Mouse (Mus musculus) embryonic facial prominence, embryonic 15.5 days (tissue): ENCODE measurements around the gene Nmrk1. TPM values are rescaled to one million over a fixed set of nuclear protein-coding genes. Genes with fewer than 3 reads are reported as not detected.

Source experiments
- ATAC-seq: fragments of 200-750 bp; cut with Nextera tagmentation; 2 replicates; pipeline ENCODE4 v1.8.0; 2017; ENCODE audit warnings: low read depth, moderate TSS enrichment; ENCODE audit not compliant: insufficient number of reproducible peaks, low FRiP score, low TSS enrichment
- H3K27ac ChIP-seq: fragments of 300-500 bp; sonication (generic); replicated peaks from 2 replicates; pipeline ENCODE4 v1.5.1; 2015; ENCODE audit warnings: mild to moderate bottlenecking, inconsistent platforms
- H3K27me3 ChIP-seq: fragments of 300-500 bp; sonication (generic); 2 replicates; pipeline ENCODE4 v1.6.1; 2015; ENCODE audit warnings: inconsistent platforms
- H3K36me3 ChIP-seq: fragments of 300-500 bp; sonication (generic); 2 replicates; pipeline ENCODE4 v1.6.1; 2015; ENCODE audit warnings: mild to moderate bottlenecking, inconsistent platforms
- H3K4me1 ChIP-seq: fragments of 300-500 bp; sonication (generic); 2 replicates; pipeline ENCODE4 v1.6.1; 2015; ENCODE audit warnings: inconsistent platforms
- H3K4me2 ChIP-seq: fragments of 300-500 bp; sonication (generic); replicated peaks from 2 replicates; pipeline ENCODE4 v1.6.1; 2015; ENCODE audit warnings: mild to moderate bottlenecking, inconsistent platforms
- H3K4me3 ChIP-seq: fragments of 300-500 bp; sonication (generic); replicated peaks from 2 replicates; pipeline ENCODE4 v1.5.1; 2015; ENCODE audit warnings: mild to moderate bottlenecking, inconsistent platforms
- H3K9ac ChIP-seq: fragments of 300-500 bp; sonication (generic); 2 replicates; pipeline ENCODE4 v1.6.1; 2015; ENCODE audit warnings: inconsistent platforms
- H3K9me3 ChIP-seq: fragments of 300-500 bp; sonication (generic); replicated peaks from 2 replicates; pipeline ENCODE4 v1.6.1; 2016; ENCODE audit warnings: inconsistent platforms
- WGBS: fragments of 180-500 bp; shearing (Covaris S2); methylation state at CpG from one replicate; pipeline ENCODE4 v1.1.7; 2015; 5-methylcytosine and 5-hydroxymethylcytosine counted together
- polyA plus RNA-seq: library from polyadenylated mRNA; unstranded; fragments of >200 nt; fragmentation: Nextera tagmentation; extraction: Ambion mirVana; gene quantifications from 2 replicates; pipeline ENCODE4 v1.2.1, GENCODE M21; 2015

Gene Nmrk1
- polyA plus RNA-seq, 1 experiment from 2014 or later: 20.0 TPM

- Histone ChIP-seq H3K4me2 (no peak overlapping the region), H3K9ac (no peak overlapping the region), H3K9me3 (no peaks in the 10 kb centered on the region), H3K4me1 (no peaks in the 10 kb centered on the region; the same call in 1 of the 2 replicates), H3K27me3 (no peaks in the 10 kb centered on the region), H3K4me3 (no peak overlapping the region), H3K36me3 (no peaks in the 10 kb centered on the region), H3K27ac (no peak overlapping the region)
- 78% methylated on average over 6 of the region's 6 CpGs for WGBS
- ATAC-seq: no peak
Measured at GRCm38 (mm10) chr19:18592919-18593318, 38.8 kb upstream of the Nmrk1 start.

- no peak overlapping the region for H3K27ac ChIP-seq
- no peaks in the 10 kb centered on the region for H3K9me3 ChIP-seq
- no peaks in the 10 kb centered on the region; the same call in 1 of the 2 replicates for H3K4me1 ChIP-seq
- H3K36me3 ChIP-seq: no peaks in the 10 kb centered on the region
- H3K27me3 ChIP-seq: no peaks in the 10 kb centered on the region
- 78% methylated on average over 10 of the region's 10 CpGs for WGBS
- H3K4me2 ChIP-seq: no peak overlapping the region
- ATAC-seq: no peak
- H3K9ac ChIP-seq: no peak overlapping the region
- no peak overlapping the region for H3K4me3 ChIP-seq
Measured at GRCm38 (mm10) chr19:18593722-18594121, 38.0 kb upstream of the Nmrk1 start.

- H3K9ac ChIP-seq: no peak overlapping the region
- H3K4me1 ChIP-seq: no peaks in the 10 kb centered on the region
- no peak overlapping the region for H3K4me2 ChIP-seq
- no peaks in the 10 kb centered on the region for H3K36me3 ChIP-seq
- 84% methylated on average over 5 of the region's 5 CpGs for WGBS
- H3K27me3 ChIP-seq: no peaks in the 10 kb centered on the region
- H3K27ac ChIP-seq: no peak overlapping the region
- H3K4me3 ChIP-seq: no peak overlapping the region
- no peaks in the 10 kb centered on the region for H3K9me3 ChIP-seq
- ATAC-seq: no peak
Measured at GRCm38 (mm10) chr19:18596876-18597275, 34.9 kb upstream of the Nmrk1 start.

- H3K9ac ChIP-seq: no peak overlapping the region
- ATAC-seq: no peak
- no peaks in the 10 kb centered on the region for H3K4me1 ChIP-seq
- H3K27me3 ChIP-seq: no peaks in the 10 kb centered on the region
- H3K4me2 ChIP-seq: no peak overlapping the region
- WGBS: 83% methylated on average over 6 of the region's 6 CpGs
- no peak overlapping the region for H3K4me3 ChIP-seq
- H3K9me3 ChIP-seq: no peaks in the 10 kb centered on the region
- peaks cover 3% of the 10 kb centered on the region; the same call in 1 of the 2 replicates for H3K36me3 ChIP-seq
- no peak overlapping the region for H3K27ac ChIP-seq
Measured at GRCm38 (mm10) chr19:18597772-18598171, 34.0 kb upstream of the Nmrk1 start.

GRCm38 (mm10) chr19:18598265-18598926 is 33.4 kb upstream of the Nmrk1 start:
- no peak overlapping the region for H3K4me3 ChIP-seq
- no peak for ATAC-seq
- no peaks in the 10 kb centered on the region for H3K9me3 ChIP-seq
- H3K4me1 ChIP-seq: no peaks in the 10 kb centered on the region
- no peak overlapping the region for H3K4me2 ChIP-seq
- H3K27ac ChIP-seq: no peak overlapping the region
- H3K27me3 ChIP-seq: no peaks in the 10 kb centered on the region
- H3K36me3 ChIP-seq: peaks cover 3% of the 10 kb centered on the region; the same call in 1 of the 2 replicates
- H3K9ac ChIP-seq: no peak overlapping the region
- WGBS: 69% methylated on average over 3 of the region's 3 CpGs

GRCm38 (mm10) chr19:18599051-18599450 is 32.7 kb upstream of the Nmrk1 start:
- Histone ChIP-seq H3K36me3 (peaks cover 3% of the 10 kb centered on the region; the same call in 1 of the 2 replicates), H3K4me3 (no peak overlapping the region), H3K4me1 (no peaks in the 10 kb centered on the region), H3K27ac (no peak overlapping the region), H3K27me3 (no peaks in the 10 kb centered on the region), H3K9ac (no peak overlapping the region), H3K4me2 (no peak overlapping the region), H3K9me3 (no peaks in the 10 kb centered on the region)
- WGBS: 66% methylated on average over 8 of the region's 8 CpGs
- no peak for ATAC-seq

- Histone ChIP-seq H3K36me3 (peaks cover 3% of the 10 kb centered on the region; the same call in 1 of the 2 replicates), H3K27ac (no peak overlapping the region), H3K4me3 (no peak overlapping the region), H3K9ac (no peak overlapping the region), H3K4me1 (no peaks in the 10 kb centered on the region), H3K4me2 (no peak overlapping the region), H3K27me3 (no peaks in the 10 kb centered on the region), H3K9me3 (no peaks in the 10 kb centered on the region)
- no peak for ATAC-seq
- WGBS: 89% methylated on average over 5 of the region's 5 CpGs
Measured at GRCm38 (mm10) chr19:18599650-18600049, 32.1 kb upstream of the Nmrk1 start.

- Histone ChIP-seq H3K36me3 (peaks cover 3% of the 10 kb centered on the region; the same call in 1 of the 2 replicates), H3K4me2 (no peak overlapping the region), H3K4me1 (no peaks in the 10 kb centered on the region), H3K9me3 (no peaks in the 10 kb centered on the region), H3K27ac (no peak overlapping the region), H3K4me3 (no peak overlapping the region), H3K9ac (no peak overlapping the region), H3K27me3 (no peaks in the 10 kb centered on the region)
- WGBS: 97% methylated on average over 9 of the region's 9 CpGs
- ATAC-seq: no peak
Measured at GRCm38 (mm10) chr19:18600611-18601010, 31.1 kb upstream of the Nmrk1 start.

GRCm38 (mm10) chr19:18603011-18603410 is 28.7 kb upstream of the Nmrk1 start:
- 85% methylated on average over 6 of the region's 6 CpGs for WGBS
- Histone ChIP-seq H3K9ac (no peak overlapping the region), H3K4me1 (peaks cover 11% of the 10 kb centered on the region), H3K4me3 (no peak overlapping the region), H3K27ac (no peak overlapping the region), H3K36me3 (peaks cover 3% of the 10 kb centered on the region; the same call in 1 of the 2 replicates), H3K4me2 (no peak overlapping the region), H3K9me3 (no peaks in the 10 kb centered on the region), H3K27me3 (no peaks in the 10 kb centered on the region)
- no peak; the same call in 1 of the 2 replicates for ATAC-seq

- Histone ChIP-seq H3K9me3 (no peaks in the 10 kb centered on the region), H3K4me3 (no peak overlapping the region), H3K36me3 (no peaks in the 10 kb centered on the region), H3K4me1 (peaks cover 11% of the 10 kb centered on the region), H3K27ac (no peak overlapping the region), H3K27me3 (no peaks in the 10 kb centered on the region), H3K9ac (no peak overlapping the region), H3K4me2 (no peak overlapping the region)
- no peak for ATAC-seq
- WGBS: 34% methylated on average over 7 of the region's 7 CpGs
Measured at GRCm38 (mm10) chr19:18607907-18608306, 23.8 kb upstream of the Nmrk1 start.

- H3K4me3 ChIP-seq: no peak overlapping the region
- 65% methylated on average over 6 of the region's 6 CpGs for WGBS
- H3K4me1 ChIP-seq: peaks cover 16% of the 10 kb centered on the region
- H3K27me3 ChIP-seq: no peaks in the 10 kb centered on the region
- no peak for ATAC-seq
- H3K4me2 ChIP-seq: no peak overlapping the region
- no peaks in the 10 kb centered on the region for H3K36me3 ChIP-seq
- H3K9ac ChIP-seq: no peak overlapping the region
- no peaks in the 10 kb centered on the region for H3K9me3 ChIP-seq
- no peak overlapping the region for H3K27ac ChIP-seq
Measured at GRCm38 (mm10) chr19:18608975-18609374, 22.8 kb upstream of the Nmrk1 start.

GRCm38 (mm10) chr19:18614337-18614736 is 17.4 kb upstream of the Nmrk1 start:
- WGBS: 71% methylated on average over 7 of the region's 7 CpGs
- no peak for ATAC-seq
- H3K4me1 ChIP-seq: peaks cover 13% of the 10 kb centered on the region
- H3K27ac ChIP-seq: no peak overlapping the region
- H3K9me3 ChIP-seq: no peaks in the 10 kb centered on the region
- no peaks in the 10 kb centered on the region for H3K27me3 ChIP-seq
- H3K4me2 ChIP-seq: no peak overlapping the region
- no peaks in the 10 kb centered on the region for H3K36me3 ChIP-seq
- H3K4me3 ChIP-seq: no peak overlapping the region
- H3K9ac ChIP-seq: no peak overlapping the region
